Mouse (Mus musculus) midbrain, embryonic 11.5 days (tissue): ENCODE results near the gene Stk11. TPM values are rescaled to one million over a fixed set of nuclear protein-coding genes. Genes with fewer than 3 reads are reported as not detected.

Experiments
- ATAC-seq: fragments of 200-750 bp; cut with Nextera tagmentation; 2 replicates; pipeline ENCODE4 v1.8.0; 2017; ENCODE audit warnings: moderate TSS enrichment, moderate library complexity; ENCODE audit not compliant: low FRiP score
- DNase-seq: peaks from one replicate; pipeline ENCODE4 v3.0.0; 2015; ENCODE audit warnings: low spot score; ENCODE audit errors: missing footprints
- H3K27ac ChIP-seq: fragments of 300-500 bp; sonication (generic); 2 replicates; pipeline ENCODE4 v1.5.1; 2014; ENCODE audit warnings: low read depth, low read length
- H3K27me3 ChIP-seq: fragments of 300-500 bp; sonication (generic); 2 replicates; pipeline ENCODE4 v1.6.1; 2014; ENCODE audit warnings: mild to moderate bottlenecking, low read length, moderate library complexity, mixed read lengths; ENCODE audit not compliant: control insufficient read depth, insufficient read depth
- H3K36me3 ChIP-seq: fragments of 300-500 bp; sonication (generic); 2 replicates; pipeline ENCODE4 v1.6.1; 2014; ENCODE audit warnings: mild to moderate bottlenecking, low read length, moderate library complexity, mixed read lengths; ENCODE audit not compliant: control insufficient read depth, insufficient read depth
- H3K4me1 ChIP-seq: fragments of 300-500 bp; sonication (generic); 2 replicates; pipeline ENCODE4 v1.6.1; 2014; ENCODE audit warnings: low read length; ENCODE audit not compliant: control insufficient read depth, insufficient read depth
- H3K4me2 ChIP-seq: fragments of 300-500 bp; sonication (generic); 2 replicates; pipeline ENCODE4 v1.6.1; 2014; ENCODE audit warnings: mild to moderate bottlenecking, moderate library complexity
- H3K4me3 ChIP-seq: fragments of 300-500 bp; sonication (generic); 2 replicates; pipeline ENCODE4 v1.5.1; 2014; ENCODE audit warnings: low read depth, low read length
- H3K9ac ChIP-seq: fragments of 300-500 bp; sonication (generic); 2 replicates; pipeline ENCODE4 v1.6.1; 2014; ENCODE audit warnings: low read length
- H3K9me3 ChIP-seq: fragments of 300-500 bp; sonication (generic); 2 replicates; pipeline ENCODE4 v1.6.1; 2016; ENCODE audit warnings: low read length; ENCODE audit not compliant: control insufficient read depth
- WGBS: fragments of 180-500 bp; shearing (Covaris S2); extraction: QIAGEN DNeasy Blood & Tissue Kit; methylation state at CpG from one replicate; pipeline ENCODE4 v1.1.7; 2014; 5-methylcytosine and 5-hydroxymethylcytosine counted together
- polyA plus RNA-seq: library from polyadenylated mRNA; unstranded; fragments of >200 nt; fragmentation: Nextera tagmentation; extraction: Ambion mirVana; gene quantifications from 2 replicates; pipeline ENCODE4 v1.2.1, GENCODE M21; 2014

Gene Stk11
- polyA plus RNA-seq, 1 experiment from 2014 or later: 23.1 TPM

GRCm38 (mm10) chr10:80179068-80180051, 63.8 kb downstream of the Stk11 start, which contains the start of gene Efna2:
Gene Efna2 (plus strand): TSS chr10:80179482.
- peak within 1 kb of the TSS; percentile 76 for H3K4me3 ChIP-seq
- H3K4me1 ChIP-seq: peaks cover 42% of the 10 kb centered on the region

More at GRCm38 (mm10) chr10:80179068-80180051, 63.8 kb downstream of the Stk11 start, which contains the start of gene Efna2:
- peak within 1 kb of the TSS; percentile 97 for H3K9ac ChIP-seq
- peak within 1 kb of the TSS; percentile 74 for H3K27ac ChIP-seq
- peak within 1 kb of the TSS; percentile 83 for H3K4me2 ChIP-seq
- H3K27me3 ChIP-seq: no peaks in the 10 kb centered on the region; the same call in 1 of the 2 replicates
- H3K36me3 ChIP-seq: peaks cover 4% of the 10 kb centered on the region; the same call in 1 of the 2 replicates
- DNase-seq: peak; percentile 96
- H3K9me3 ChIP-seq: no peaks in the 10 kb centered on the region
- 2% methylated on average over 63 of the region's 106 CpGs for WGBS
- peak; percentile 83 for ATAC-seq

Other genes starting within 250 kb of the Stk11 start
- gene Prtn3, start 241.3 kb upstream of the Stk11 start, polyA plus RNA-seq: 11.9 and 12.1 TPM in 2 replicates
- gene Plppr3, start 241.2 kb upstream of the Stk11 start, polyA plus RNA-seq: 112 and 117 TPM in 2 replicates
- 0.18 TPM in 1 of 2 replicates, not detected in the other for gene Elane, start 229.6 kb upstream of the Stk11 start, polyA plus RNA-seq
- gene Cfd, start 224.9 kb upstream of the Stk11 start, polyA plus RNA-seq: not detected in 2 replicates
- 39.7 and 45.7 TPM in 2 replicates for gene Med16, start 206.9 kb upstream of the Stk11 start, polyA plus RNA-seq
- gene Gm26602, start 204.9 kb upstream of the Stk11 start, polyA plus RNA-seq: 20.6 and 25.6 TPM in 2 replicates
- gene Kiss1r, start 198.8 kb upstream of the Stk11 start, polyA plus RNA-seq: 0.34 and 0.61 TPM in 2 replicates
- gene R3hdm4, start 194.6 kb upstream of the Stk11 start, polyA plus RNA-seq: 127 and 135 TPM in 2 replicates
- gene Arid3a, start 188.8 kb upstream of the Stk11 start, polyA plus RNA-seq: 4.2 and 6.2 TPM in 2 replicates
- gene Wdr18, start 155.7 kb upstream of the Stk11 start, polyA plus RNA-seq: 92.7 and 98.4 TPM in 2 replicates
- 0.22 and 0.38 TPM in 2 replicates for gene Grin3b, start 145.1 kb upstream of the Stk11 start, polyA plus RNA-seq
- gene Tmem259, start 131.5 kb upstream of the Stk11 start, polyA plus RNA-seq: 11.9 and 13.5 TPM in 2 replicates
- gene Cnn2, start 127.2 kb upstream of the Stk11 start, polyA plus RNA-seq: 158 and 160 TPM in 2 replicates
- gene Abca7, start 119.3 kb upstream of the Stk11 start, polyA plus RNA-seq: 2.8 and 2.9 TPM in 2 replicates
- gene Arhgap45, start 99.2 kb upstream of the Stk11 start, polyA plus RNA-seq: 3.6 and 3.8 TPM in 2 replicates
- 200 and 225 TPM in 2 replicates for gene Polr2e, start 76.0 kb upstream of the Stk11 start, polyA plus RNA-seq
- 581 and 594 TPM in 2 replicates for gene Gpx4, start 68.6 kb upstream of the Stk11 start, polyA plus RNA-seq
- 7.0 and 7.3 TPM in 2 replicates for gene Sbno2, start 10.2 kb upstream of the Stk11 start, polyA plus RNA-seq
- 329 and 355 TPM in 2 replicates for gene Atp5d, start 22.8 kb downstream of the Stk11 start, polyA plus RNA-seq
- 11.1 and 11.8 TPM in 2 replicates for gene Cbarp, start 25.0 kb downstream of the Stk11 start, polyA plus RNA-seq
- gene Midn, start 32.5 kb downstream of the Stk11 start, polyA plus RNA-seq: 66.0 and 71.3 TPM in 2 replicates
- gene Cirbp, start 50.2 kb downstream of the Stk11 start, polyA plus RNA-seq: 81.5 and 87.1 TPM in 2 replicates
- 8.0 and 8.7 TPM in 2 replicates for gene 1600002K03Rik, start 57.1 kb downstream of the Stk11 start, polyA plus RNA-seq
- 78.1 and 91.7 TPM in 2 replicates for gene Efna2, start 63.7 kb downstream of the Stk11 start, polyA plus RNA-seq
- 134 and 142 TPM in 2 replicates for gene Mum1, start 110.6 kb downstream of the Stk11 start, polyA plus RNA-seq
- gene Ndufs7, start 133.3 kb downstream of the Stk11 start, polyA plus RNA-seq: 209 and 229 TPM in 2 replicates
- gene Gamt, start 145.2 kb downstream of the Stk11 start, polyA plus RNA-seq: 24.6 and 28.9 TPM in 2 replicates
- 37.8 and 42.6 TPM in 2 replicates for gene Dazap1, start 145.7 kb downstream of the Stk11 start, polyA plus RNA-seq
- gene Rps15, start 176.7 kb downstream of the Stk11 start, polyA plus RNA-seq: 752 and 845 TPM in 2 replicates
- 63.4 and 66.5 TPM in 2 replicates for gene Apc2, start 180.2 kb downstream of the Stk11 start, polyA plus RNA-seq
- gene 2310011J03Rik, start 204.7 kb downstream of the Stk11 start, polyA plus RNA-seq: 36.2 and 40.8 TPM in 2 replicates
- gene Pcsk4, start 213.7 kb downstream of the Stk11 start, polyA plus RNA-seq: 1.5 and 1.8 TPM in 2 replicates
- 4.0 and 4.5 TPM in 2 replicates for gene Reep6, start 214.2 kb downstream of the Stk11 start, polyA plus RNA-seq
- gene Adamtsl5, start 232.6 kb downstream of the Stk11 start, polyA plus RNA-seq: 0.11 and 0.31 TPM in 2 replicates
- gene Plk5, start 240.7 kb downstream of the Stk11 start, polyA plus RNA-seq: 0.05 and 0.22 TPM in 2 replicates